Mouse (Mus musculus) lung, postnatal 10 days (tissue): Measurements from ENCODE around the gene Osm.
A peak's percentile ranks its signal among the peaks of the same experiment; 100 is the strongest.

ENCODE experiments used
- DNase-seq: peaks from one replicate; pipeline ENCODE4 v3.0.0; 2021

Gene Osm

GRCm38 (mm10) chr11:4240151-4240550 lies 3.9 kb downstream of the Osm start:
- no peak for DNase-seq

GRCm38 (mm10) chr11:4241180-4241579 lies 5.0 kb downstream of the Osm start:
- DNase-seq = no peak

GRCm38 (mm10) chr11:4246126-4246525 lies 9.9 kb downstream of the Osm start:
- no peak for DNase-seq

- DNase-seq = no peak
Observed at GRCm38 (mm10) chr11:4246623-4247022, 10.4 kb downstream of the Osm start.

- DNase-seq = no peak
Observed at GRCm38 (mm10) chr11:4247201-4247959, 11.2 kb downstream of the Osm start.

- DNase-seq = no peak
Observed at GRCm38 (mm10) chr11:4249151-4249550, 12.9 kb downstream of the Osm start.

- no peak for DNase-seq
Observed at GRCm38 (mm10) chr11:4250290-4250689, 14.1 kb downstream of the Osm start.

- DNase-seq = no peak
Observed at GRCm38 (mm10) chr11:4251376-4251775, 15.2 kb downstream of the Osm start.

GRCm38 (mm10) chr11:4252886-4253285 lies 16.7 kb downstream of the Osm start:
- DNase-seq = no peak

- DNase-seq = no peak
Observed at GRCm38 (mm10) chr11:4256846-4257607, 20.8 kb downstream of the Osm start, which contains the start of gene Lif. Gene Lif (plus strand): TSS chr11:4257557.

GRCm38 (mm10) chr11:4257756-4258155 lies 21.5 kb downstream of the Osm start:
- no peak for DNase-seq

GRCm38 (mm10) chr11:4258657-4259082 lies 22.4 kb downstream of the Osm start:
- DNase-seq = peak; percentile 87

GRCm38 (mm10) chr11:4260463-4261187 lies 24.4 kb downstream of the Osm start:
- peak; percentile 85 for DNase-seq

- peak; percentile 85 for DNase-seq
Observed at GRCm38 (mm10) chr11:4261188-4261494, 24.9 kb downstream of the Osm start.

GRCm38 (mm10) chr11:4261969-4262368 lies 25.7 kb downstream of the Osm start:
- DNase-seq = peak; percentile 91

- DNase-seq = no peak
Observed at GRCm38 (mm10) chr11:4262847-4263246, 26.6 kb downstream of the Osm start.

GRCm38 (mm10) chr11:4263296-4263695 lies 27.1 kb downstream of the Osm start:
- no peak for DNase-seq

GRCm38 (mm10) chr11:4264066-4264465 lies 27.8 kb downstream of the Osm start:
- DNase-seq = peak; percentile 84

GRCm38 (mm10) chr11:4266271-4267201 lies 30.3 kb downstream of the Osm start:
- DNase-seq = peak; percentile 63

- no peak for DNase-seq
Observed at GRCm38 (mm10) chr11:4267202-4267578, 31.0 kb downstream of the Osm start.

- DNase-seq = no peak
Observed at GRCm38 (mm10) chr11:4268500-4268899, 32.3 kb downstream of the Osm start.

- peak; percentile 68 for DNase-seq
Observed at GRCm38 (mm10) chr11:4270744-4271459, 34.7 kb downstream of the Osm start.
